Mouse (Mus musculus) lung, postnatal 0 days (tissue): Measurements from ENCODE around the gene Snx21. TPM values are rescaled to one million over a fixed set of nuclear protein-coding genes. Genes with fewer than 3 reads are reported as not detected.
A peak's percentile ranks its signal among the peaks of the same experiment; 100 is the strongest.

Experiments
- ATAC-seq: fragments of 200-750 bp; cut with Nextera tagmentation; 2 replicates; pipeline ENCODE4 v1.8.0; 2017; ENCODE audit warnings: moderate library complexity
- DNase-seq: peaks from one replicate; pipeline ENCODE4 v3.0.0-alpha.2; 2016; ENCODE audit warnings: low spot score
- H3K27ac ChIP-seq: fragments of 300-500 bp; sonication (generic); 2 replicates; pipeline ENCODE4 v1.5.1; 2014; ENCODE audit warnings: antibody characterized with exemption, mild to moderate bottlenecking, low read length, mixed read lengths
- H3K27me3 ChIP-seq: fragments of 300-500 bp; sonication (generic); replicated peaks from 2 replicates; pipeline ENCODE4 v1.6.1; 2014; ENCODE audit warnings: low read length, mixed read lengths; ENCODE audit not compliant: insufficient read depth
- H3K36me3 ChIP-seq: fragments of 300-500 bp; sonication (generic); 2 replicates; pipeline ENCODE4 v1.6.1; 2014; ENCODE audit warnings: low read length, mixed read lengths; ENCODE audit not compliant: insufficient read depth
- H3K4me1 ChIP-seq: fragments of 300-500 bp; sonication (generic); 2 replicates; pipeline ENCODE4 v1.6.1; 2014; ENCODE audit warnings: antibody characterized with exemption, low read depth, low read length, mixed read lengths; ENCODE audit not compliant: insufficient read depth
- H3K4me2 ChIP-seq: fragments of 300-500 bp; sonication (generic); replicated peaks from 2 replicates; pipeline ENCODE4 v1.6.1; 2014; ENCODE audit warnings: low read depth, mild to moderate bottlenecking, low read length, moderate library complexity, mixed read lengths
- H3K4me3 ChIP-seq: fragments of 300-500 bp; sonication (generic); 2 replicates; pipeline ENCODE4 v1.5.1; 2014; ENCODE audit warnings: low read depth, low read length
- H3K9ac ChIP-seq: fragments of 300-500 bp; sonication (generic); replicated peaks from 2 replicates; pipeline ENCODE4 v1.6.1; 2014; ENCODE audit warnings: low read depth, mild to moderate bottlenecking
- H3K9me3 ChIP-seq: fragments of 300-500 bp; sonication (generic); 2 replicates; pipeline ENCODE4 v1.6.1; 2016; ENCODE audit warnings: low read length, mixed read lengths
- CTCF ChIP-seq: IDR thresholded peaks from 2 replicates; pipeline ENCODE4 v1.5.1; 2016; ENCODE audit warnings: antibody characterized with exemption, mild to moderate bottlenecking
- EP300 ChIP-seq: IDR thresholded peaks from 2 replicates; pipeline ENCODE4 v1.6.1; 2016; ENCODE audit warnings: antibody characterized with exemption, mild to moderate bottlenecking, control low read depth
- WGBS: fragments of 180-500 bp; shearing (Covaris S2); extraction: QIAGEN DNeasy Blood & Tissue Kit; methylation state at CpG from one replicate; pipeline ENCODE4 v1.1.7; 2014; 5-methylcytosine and 5-hydroxymethylcytosine counted together
- polyA plus RNA-seq: library from polyadenylated mRNA; unstranded; fragments of >200 nt; fragmentation: Nextera tagmentation; extraction: Ambion mirVana; gene quantifications from 2 replicates; pipeline ENCODE4 v1.2.1, GENCODE M21; 2015

Gene Snx21
- polyA plus RNA-seq, 1 experiment from 2014 or later, result 28.6 TPM

GRCm38 (mm10) chr2:164781876-164782275, 3.7 kb upstream of the Snx21 start:
- no peak for TF ChIP-seq EP300
- TF ChIP-seq CTCF, result no peak
- Histone ChIP-seq H3K9me3 (no peaks in the 10 kb centered on the region), H3K9ac (no peak overlapping the region), H3K4me1 (0 out of 2 replicates have a peak, but pooled peaks cover 6% of the 10 kb centered on the region), H3K4me2 (no peak overlapping the region), H3K36me3 (no peaks in the 10 kb centered on the region), H3K4me3 (no peak overlapping the region), H3K27me3 (no peaks in the 10 kb centered on the region), H3K27ac (no peak overlapping the region)
- ATAC-seq (no peak), DNase-seq (no peak)
- WGBS, result 63% methylated on average over 4 of the region's 4 CpGs

DNA sequence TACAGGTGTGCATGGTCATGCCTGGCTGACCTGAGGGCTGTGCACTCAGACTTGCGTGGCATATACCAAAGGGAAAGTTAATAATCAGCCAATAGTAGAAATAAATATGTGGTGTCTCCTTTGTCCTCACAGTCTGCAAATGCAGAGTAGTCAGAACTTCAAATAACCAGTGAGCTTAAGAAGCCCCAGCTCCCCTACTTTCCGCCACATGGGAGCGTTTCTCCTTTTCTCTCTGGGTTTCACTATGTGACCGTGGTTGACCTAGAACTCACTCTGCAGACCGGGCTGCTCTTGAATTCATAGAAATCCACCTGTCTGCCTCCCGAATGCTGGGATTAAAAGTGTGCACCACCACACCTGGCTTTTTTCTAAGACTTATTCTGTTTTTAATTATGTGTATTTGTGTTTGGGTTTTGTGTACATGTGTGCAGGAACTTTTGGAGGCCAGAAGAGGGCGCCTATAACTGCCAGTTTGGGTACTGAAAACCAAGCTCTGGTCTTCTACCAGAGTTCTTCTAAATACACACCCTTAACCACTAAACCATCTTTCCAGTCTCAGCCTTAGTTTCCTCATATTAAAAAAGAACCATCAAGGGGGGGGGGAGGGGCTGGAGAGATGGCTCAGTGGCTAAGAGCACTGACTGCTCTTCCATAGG, 1.6 kb upstream of the Snx21 start:
- Histone ChIP-seq H3K4me2 (no peak overlapping the region), H3K27me3 (no peaks in the 10 kb centered on the region), H3K9me3 (no peaks in the 10 kb centered on the region), H3K36me3 (no peaks in the 10 kb centered on the region), H3K27ac (no peak overlapping the region), H3K4me1 (0 out of 2 replicates have a peak, but pooled peaks cover 8% of the 10 kb centered on the region), H3K9ac (no peak overlapping the region), H3K4me3 (no peak overlapping the region)
- ATAC-seq (no peak), DNase-seq (peak; percentile 44)
- TF ChIP-seq EP300 (no peak), CTCF (peak; percentile 59)
- 76% methylated on average over 7 of the region's 7 CpGs for WGBS

GRCm38 (mm10) chr2:164784869-164785420, 678 bp upstream of the Snx21 start:
- ATAC-seq (no peak), DNase-seq (no peak)
- Histone ChIP-seq H3K27ac (peak overlapping the region; percentile 96), H3K36me3 (no peaks in the 10 kb centered on the region), H3K9ac (peak overlapping the region; percentile 70; the same call in 1 of the 2 replicates), H3K9me3 (no peaks in the 10 kb centered on the region), H3K4me3 (peak overlapping the region; percentile 71), H3K4me2 (peak overlapping the region; percentile 89), H3K4me1 (0 out of 2 replicates have a peak, but pooled peaks cover 8% of the 10 kb centered on the region), H3K27me3 (no peaks in the 10 kb centered on the region)
- WGBS, result 3% methylated on average over 7 of the region's 7 CpGs
- TF ChIP-seq EP300, result no peak
- no peak for TF ChIP-seq CTCF

DNA sequence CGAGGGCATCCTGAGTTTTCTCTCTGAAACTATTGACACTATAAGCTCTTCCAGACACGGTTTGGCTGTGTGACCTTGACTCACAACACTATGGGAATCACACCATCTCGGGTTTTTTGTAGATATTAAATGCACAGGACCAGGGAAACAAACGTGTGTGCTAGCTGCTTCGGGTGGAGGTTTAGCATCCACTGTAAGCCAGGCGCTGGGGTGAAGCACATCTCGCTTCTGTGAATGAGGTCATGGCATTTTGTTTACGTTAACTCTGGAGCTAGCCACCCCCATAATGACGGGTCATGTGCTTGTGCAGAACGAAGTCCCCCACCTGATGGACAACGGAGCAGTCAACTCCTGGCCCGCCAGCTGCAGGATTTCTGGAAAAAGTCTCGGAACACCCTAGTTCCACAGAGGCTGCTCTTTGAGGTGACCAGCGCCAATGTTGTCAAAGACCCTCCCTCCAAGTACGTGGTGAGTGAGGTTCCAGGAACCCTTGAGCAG, 814 bp downstream of the Snx21 start:
- H3K4me3 ChIP-seq, result peak overlapping the region; percentile 71
- TF ChIP-seq CTCF, result no peak
- no peak for TF ChIP-seq EP300
- H3K9ac ChIP-seq, result peak overlapping the region; percentile 70
- H3K4me2 ChIP-seq, result peak overlapping the region; percentile 89
- H3K27me3 ChIP-seq, result no peaks in the 10 kb centered on the region
- no peaks in the 10 kb centered on the region for H3K36me3 ChIP-seq
- 0 out of 2 replicates have a peak, but pooled peaks cover 8% of the 10 kb centered on the region for H3K4me1 ChIP-seq
- peak overlapping the region; percentile 96 for H3K27ac ChIP-seq
- WGBS, result 5% methylated on average over 15 of the region's 15 CpGs
- peak; percentile 32 for ATAC-seq
- H3K9me3 ChIP-seq, result no peaks in the 10 kb centered on the region
- peak; percentile 80 for DNase-seq

DNA sequence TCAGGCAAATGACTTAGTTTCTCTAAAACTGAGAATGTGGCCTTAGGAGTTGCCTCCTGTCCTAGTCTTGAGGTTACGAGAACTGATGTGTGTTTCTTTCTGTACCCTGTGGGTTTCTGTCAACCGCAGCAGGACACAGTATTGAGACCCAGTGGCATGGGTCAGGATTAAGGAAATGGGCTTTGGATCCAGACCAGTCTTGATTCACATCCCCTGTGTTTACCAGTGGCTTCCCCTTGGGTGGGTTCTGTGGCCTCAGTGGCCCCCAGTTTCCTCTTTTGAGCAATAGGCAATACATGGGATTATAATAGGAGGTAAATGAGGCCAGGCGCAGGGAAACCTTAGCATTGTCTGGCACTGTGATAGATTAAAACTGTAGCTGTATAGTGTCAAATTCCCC, 1.4 kb downstream of the Snx21 start:
- H3K9ac ChIP-seq, result no peak overlapping the region
- TF ChIP-seq CTCF (no peak), EP300 (no peak)
- peaks cover 6% of the 10 kb centered on the region; the same call in 1 of the 2 replicates for H3K36me3 ChIP-seq
- H3K27me3 ChIP-seq, result no peaks in the 10 kb centered on the region
- 0 out of 2 replicates have a peak, but pooled peaks cover 8% of the 10 kb centered on the region for H3K4me1 ChIP-seq
- H3K9me3 ChIP-seq, result no peaks in the 10 kb centered on the region
- peak overlapping the region; percentile 20; the same call in 1 of the 2 replicates for H3K27ac ChIP-seq
- 70% methylated on average over 3 of the region's 3 CpGs for WGBS
- ATAC-seq (no peak), DNase-seq (no peak)
- H3K4me3 ChIP-seq, result no peak overlapping the region
- H3K4me2 ChIP-seq, result peak overlapping the region; percentile 89

DNA sequence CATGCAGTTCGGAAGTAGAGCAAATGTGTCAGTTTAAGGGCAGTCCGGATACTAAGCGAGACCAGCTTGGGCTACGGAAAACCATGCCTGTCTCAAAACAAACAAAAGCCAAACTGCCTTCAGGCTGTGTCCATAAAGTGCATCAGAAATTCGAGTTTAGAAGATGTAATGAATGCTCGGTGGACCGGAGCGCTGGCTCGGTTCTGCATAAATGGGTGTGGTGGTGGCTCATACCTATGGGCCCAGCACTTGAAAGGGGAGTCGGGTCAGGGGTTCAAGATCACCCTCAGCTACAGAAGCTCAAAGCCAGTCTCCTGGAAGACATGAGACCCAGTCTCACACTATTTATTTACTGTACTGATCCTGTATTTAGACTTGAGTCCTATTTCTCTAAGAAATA, 2.2 kb downstream of the Snx21 start:
- no peak overlapping the region for H3K9ac ChIP-seq
- no peaks in the 10 kb centered on the region for H3K9me3 ChIP-seq
- no peaks in the 10 kb centered on the region for H3K27me3 ChIP-seq
- DNase-seq, result no peak
- H3K27ac ChIP-seq, result no peak overlapping the region
- H3K36me3 ChIP-seq, result peaks cover 13% of the 10 kb centered on the region; the same call in 1 of the 2 replicates
- H3K4me3 ChIP-seq, result no peak overlapping the region
- H3K4me2 ChIP-seq, result peak overlapping the region; percentile 22; the same call in 1 of the 2 replicates
- TF ChIP-seq CTCF (no peak), EP300 (no peak)
- no peak for ATAC-seq
- H3K4me1 ChIP-seq, result 0 out of 2 replicates have a peak, but pooled peaks cover 8% of the 10 kb centered on the region
- WGBS, result 74% methylated on average over 10 of the region's 10 CpGs
